Mouse (Mus musculus): ENCODE results near the gene Ptchd1.

GRCm38 (mm10) chrX:155625671-155626196 lies 2.1 kb upstream of the Ptchd1 start:
- TF ChIP-seq FLI1 (IDR thresholded peaks at IDR 0.05; ENCODE audit: low read length) (no peak), GATA1 (IDR thresholded peaks at IDR 0.05; ENCODE audit: borderline replicate concordance, low read length) (no peak)

Measured in megakaryocyte, embryonic 14.5 days (primary cell).